Mouse (Mus musculus) midbrain, embryonic 14.5 days (tissue): ENCODE results near the gene Gm3182. TPM values are rescaled to one million over a fixed set of nuclear protein-coding genes. Genes with fewer than 3 reads are reported as not detected.
"Not testable (repeated sequence)": the region's sequence is repeated elsewhere in the genome, so short reads cannot be mapped to it uniquely, and the experiment has no call there.

Experiments
- ATAC-seq: fragments of 200-750 bp; cut with Nextera tagmentation; 2 replicates; pipeline ENCODE4 v1.8.0; 2017; ENCODE audit warnings: moderate number of reproducible peaks, moderate library complexity; ENCODE audit not compliant: low FRiP score, low TSS enrichment
- DNase-seq: peaks from one replicate; pipeline ENCODE4 v3.0.0-alpha.2; 2015
- H3K27ac ChIP-seq: fragments of 300-500 bp; sonication (generic); replicated peaks from 2 replicates; pipeline ENCODE4 v1.5.1; 2014; ENCODE audit warnings: mild to moderate bottlenecking, low read depth, low read length, moderate library complexity
- H3K27me3 ChIP-seq: fragments of 300-500 bp; sonication (generic); 2 replicates; pipeline ENCODE4 v1.6.1; 2014; ENCODE audit warnings: low read length, control low read depth, mixed read lengths; ENCODE audit not compliant: control insufficient read depth, insufficient read depth
- H3K36me3 ChIP-seq: fragments of 300-500 bp; sonication (generic); 2 replicates; pipeline ENCODE4 v1.6.1; 2014; ENCODE audit warnings: low read length, control low read depth; ENCODE audit not compliant: control insufficient read depth, insufficient read depth
- H3K4me1 ChIP-seq: fragments of 300-500 bp; sonication (generic); 2 replicates; pipeline ENCODE4 v1.6.1; 2014; ENCODE audit warnings: mild to moderate bottlenecking, antibody characterized with exemption, low read length, control low read depth; ENCODE audit not compliant: control insufficient read depth, insufficient read depth
- H3K4me2 ChIP-seq: fragments of 300-500 bp; sonication (generic); 2 replicates; pipeline ENCODE4 v1.6.1; 2014; ENCODE audit warnings: mild to moderate bottlenecking, low read length, moderate library complexity
- H3K4me3 ChIP-seq: fragments of 300-500 bp; sonication (generic); replicated peaks from 2 replicates; pipeline ENCODE4 v1.5.1; 2014; ENCODE audit warnings: low read depth, low read length
- H3K9ac ChIP-seq: fragments of 300-500 bp; sonication (generic); replicated peaks from 2 replicates; pipeline ENCODE4 v1.6.1; 2014; ENCODE audit warnings: mild to moderate bottlenecking, low read length, moderate library complexity
- H3K9me3 ChIP-seq: fragments of 300-500 bp; sonication (generic); 2 replicates; pipeline ENCODE4 v1.6.1; 2016; ENCODE audit warnings: low read length, control low read depth, mixed read lengths; ENCODE audit not compliant: control insufficient read depth
- WGBS: fragments of 180-500 bp; shearing (Covaris S2); extraction: QIAGEN DNeasy Blood & Tissue Kit; methylation state at CpG from one replicate; pipeline ENCODE4 v1.1.7; 2014; 5-methylcytosine and 5-hydroxymethylcytosine counted together
- polyA plus RNA-seq: library from polyadenylated mRNA; unstranded; fragments of >200 nt; fragmentation: Nextera tagmentation; extraction: Ambion mirVana; gene quantifications from 2 replicates; pipeline ENCODE4 v1.2.1, GENCODE M21; 2014

The Gm3182 gene
- polyA plus RNA-seq: not detected in 2 replicates

DNA sequence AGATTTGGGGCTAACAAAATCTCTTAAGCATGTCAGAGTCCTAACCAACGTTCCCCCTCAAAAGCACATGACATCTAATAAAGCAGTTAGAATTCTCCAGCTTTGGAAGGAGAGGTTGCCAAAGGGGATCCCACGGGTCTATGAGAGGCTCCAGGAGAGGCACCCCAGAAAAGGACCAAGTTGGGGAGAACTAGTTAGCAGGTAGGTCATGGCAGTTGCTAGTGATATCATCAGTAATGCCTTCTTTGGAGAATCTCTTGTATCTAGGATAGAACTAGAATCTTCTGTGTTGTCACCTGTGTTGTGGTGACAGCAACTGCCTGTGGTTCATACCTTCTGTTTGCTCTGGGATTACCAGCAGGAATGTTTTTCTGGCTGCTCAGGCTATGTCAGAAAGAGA, at the start of gene Gm3182:
Gene Gm3182 (plus strand): TSS at position 301 of the 400 bp plus-strand sequence.
- DNase-seq, H3K9ac ChIP-seq, ATAC-seq, H3K4me2 ChIP-seq, H3K27ac ChIP-seq, H3K36me3 ChIP-seq, H3K9me3 ChIP-seq, H3K27me3 ChIP-seq, H3K4me3 ChIP-seq, H3K4me1 ChIP-seq: not testable (repeated sequence)
- 71% methylated on average over 1 of the region's 2 CpGs for WGBS

DNA sequence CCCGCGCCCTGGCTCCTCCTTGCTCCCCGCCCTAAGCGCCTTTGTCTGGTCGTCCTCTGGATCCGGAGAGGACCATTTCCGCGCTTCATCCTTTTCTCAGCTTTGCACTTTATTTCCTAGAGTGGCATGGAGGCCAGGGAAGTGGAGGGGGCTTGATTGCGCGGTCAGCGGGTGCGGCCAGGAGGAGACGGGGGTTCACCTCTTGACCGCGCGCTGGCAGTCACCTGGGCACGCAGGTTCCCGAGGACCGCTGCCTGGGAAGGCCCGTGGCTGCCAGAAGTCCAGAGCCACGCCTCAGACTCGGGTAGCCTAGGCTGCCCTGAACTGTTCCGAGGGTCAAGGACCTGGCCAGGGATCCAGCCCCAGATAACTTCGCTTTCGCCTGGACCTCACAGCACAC, 17.9 kb downstream of the Gm3182 start:
- not testable (repeated sequence) for H3K36me3 ChIP-seq, ATAC-seq, H3K27me3 ChIP-seq, H3K27ac ChIP-seq, H3K9me3 ChIP-seq, H3K4me1 ChIP-seq
- Histone ChIP-seq H3K9ac (peak overlapping the region; percentile 26; the same call in 1 of the 2 replicates), H3K4me2 (peak overlapping the region; percentile 50), H3K4me3 (peak overlapping the region; percentile 31)
- peak; percentile 1 for DNase-seq
- WGBS: 3% methylated on average over 17 of the region's 25 CpGs

Other genes starting within 250 kb of the Gm3182 start
- not detected in 2 replicates for gene Gm3138, start 232.1 kb upstream of the Gm3182 start, polyA plus RNA-seq
- not detected in 2 replicates for gene Gm3149, start 164.5 kb upstream of the Gm3182 start, polyA plus RNA-seq
- gene 2610042L04Rik, start 147.0 kb upstream of the Gm3182 start, polyA plus RNA-seq: 5.9 and 7.7 TPM in 2 replicates
- not detected in 2 replicates for gene Gm3159, start 84.2 kb upstream of the Gm3182 start, polyA plus RNA-seq
- gene Gm3164, start 66.3 kb upstream of the Gm3182 start, polyA plus RNA-seq: 6.2 and 8.7 TPM in 2 replicates
- 1.7 and 2.0 TPM in 2 replicates for gene Gm3173, start 50.8 kb upstream of the Gm3182 start, polyA plus RNA-seq
- gene Gm3047, start 73.7 kb downstream of the Gm3182 start, polyA plus RNA-seq: not detected in 2 replicates
- not detected in 2 replicates for gene Gm8159, start 150.6 kb downstream of the Gm3182 start, polyA plus RNA-seq
- gene Gm3239, start 182.4 kb downstream of the Gm3182 start, polyA plus RNA-seq: 1.2 and 2.1 TPM in 2 replicates
- gene Gm7876, start 227.5 kb downstream of the Gm3182 start, polyA plus RNA-seq: not detected in 2 replicates
- gene Gm3252, start 245.0 kb downstream of the Gm3182 start, polyA plus RNA-seq: 4.1 and 5.1 TPM in 2 replicates